Mouse (Mus musculus): ENCODE measurements at regions not wholly inside any gene's neighbourhood (a gene's known extent, or its start where the extent isn't known, plus 50 kb on each side); places are given as distances from the start of the nearest gene placed in this dataset.

GRCm38 (mm10) chr4:84102736-84103135 is 572.3 kb downstream of the Bnc2 start:
- DNase-seq (ENCODE audit: low spot score): no peak

GRCm38 (mm10) chr4:84108592-84108991 is 566.5 kb downstream of the Bnc2 start:
- no peak for DNase-seq (ENCODE audit: low spot score)

- DNase-seq (ENCODE audit: low spot score): no peak
Observed at GRCm38 (mm10) chr4:84109771-84110503, 565.1 kb downstream of the Bnc2 start.

- no peak for DNase-seq (ENCODE audit: low spot score)
Observed at GRCm38 (mm10) chr4:84114162-84115040, 560.7 kb downstream of the Bnc2 start.

DNA sequence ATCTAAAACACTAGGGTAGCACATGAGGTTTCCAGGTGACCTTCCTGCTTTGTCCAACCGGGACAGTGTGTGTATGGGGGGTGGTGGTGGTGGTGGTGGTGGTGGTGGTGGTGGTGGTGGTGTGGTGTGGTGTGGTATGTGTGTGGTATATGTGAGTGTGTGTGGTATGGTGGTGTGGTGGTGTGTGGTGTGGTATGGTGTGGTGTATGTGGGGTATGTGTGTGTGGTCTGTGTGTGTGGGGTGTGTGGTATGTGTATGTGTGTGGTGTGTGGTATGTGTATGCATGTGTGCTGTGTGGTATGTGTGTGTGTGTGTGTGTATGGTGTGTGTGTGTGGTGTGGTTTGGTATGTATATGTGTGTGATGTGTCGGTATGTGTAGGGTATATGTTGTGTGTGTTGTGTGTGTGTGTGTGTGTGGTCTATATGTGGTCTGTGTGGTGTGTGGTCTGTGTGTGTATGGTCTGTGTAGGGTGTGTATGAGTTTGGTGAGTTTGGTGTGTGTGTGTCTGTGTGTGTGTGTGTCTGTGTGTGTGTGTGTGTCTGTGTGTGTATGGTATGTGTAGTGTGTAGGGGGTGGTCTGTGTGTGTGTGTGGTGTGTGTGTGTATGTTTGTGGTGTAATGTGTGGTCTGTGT is 556.7 kb downstream of the Bnc2 start:
- DNase-seq (ENCODE audit: low spot score): no peak

DNA sequence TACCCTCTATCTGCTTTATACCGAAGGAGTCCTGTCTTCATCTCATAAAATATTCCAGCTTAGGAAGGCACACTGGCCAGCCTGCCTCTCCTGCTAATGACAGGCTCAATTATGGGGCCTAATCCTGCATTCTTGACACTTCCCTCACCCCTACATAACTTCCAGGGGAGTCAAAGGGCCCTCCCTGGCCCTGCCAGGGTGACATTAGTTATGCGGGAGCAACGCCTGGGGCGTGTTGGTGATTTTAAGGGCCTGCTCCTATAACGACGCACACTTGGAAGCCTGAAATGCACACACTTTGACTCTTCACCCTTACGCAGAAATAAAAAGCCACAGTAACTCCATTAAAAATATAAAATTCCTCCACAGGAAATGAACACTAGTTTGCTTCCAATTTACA is 555.5 kb downstream of the Bnc2 start:
- no peak for DNase-seq (ENCODE audit: low spot score)

DNA sequence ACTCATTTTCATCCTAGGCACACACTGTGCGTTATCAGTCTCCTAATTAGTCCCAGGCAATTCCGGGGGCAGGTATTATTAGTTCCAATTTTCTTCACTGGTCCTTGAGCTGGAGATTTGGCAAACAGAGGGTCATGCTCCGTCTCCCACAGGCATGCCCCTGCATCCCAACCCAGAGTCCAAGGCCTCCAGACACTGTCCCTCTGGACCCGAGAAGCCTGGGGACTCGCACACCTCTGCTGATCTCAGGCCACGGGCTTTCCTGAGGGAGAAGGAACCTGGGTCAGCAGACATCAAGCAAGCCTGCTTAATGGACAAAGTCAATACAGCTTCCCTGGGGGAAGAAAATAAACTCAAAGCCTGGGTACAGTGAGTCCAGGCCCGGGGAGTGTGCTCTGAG is 554.7 kb downstream of the Bnc2 start:
- DNase-seq (ENCODE audit: low spot score): no peak

DNA sequence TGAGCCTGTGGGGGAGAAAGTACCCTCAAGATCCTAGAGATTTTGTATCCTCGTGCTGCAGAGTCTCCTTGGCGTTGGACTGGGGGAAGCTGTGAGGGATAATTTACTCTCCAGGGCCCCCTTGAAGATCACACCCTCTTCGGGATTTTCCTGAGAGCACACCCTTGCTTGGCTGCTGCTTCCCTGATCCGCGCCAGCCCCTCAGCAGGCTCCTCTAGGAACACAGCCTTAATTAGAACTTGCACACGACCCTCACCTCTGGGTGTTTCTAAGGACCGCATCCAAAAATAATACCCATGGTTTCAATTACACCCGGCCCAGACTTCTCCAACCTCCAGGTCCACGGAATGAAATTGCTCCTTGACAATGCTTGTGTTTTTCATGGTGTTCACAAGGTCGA is 553.6 kb downstream of the Bnc2 start:
- no peak for DNase-seq (ENCODE audit: low spot score)

DNA sequence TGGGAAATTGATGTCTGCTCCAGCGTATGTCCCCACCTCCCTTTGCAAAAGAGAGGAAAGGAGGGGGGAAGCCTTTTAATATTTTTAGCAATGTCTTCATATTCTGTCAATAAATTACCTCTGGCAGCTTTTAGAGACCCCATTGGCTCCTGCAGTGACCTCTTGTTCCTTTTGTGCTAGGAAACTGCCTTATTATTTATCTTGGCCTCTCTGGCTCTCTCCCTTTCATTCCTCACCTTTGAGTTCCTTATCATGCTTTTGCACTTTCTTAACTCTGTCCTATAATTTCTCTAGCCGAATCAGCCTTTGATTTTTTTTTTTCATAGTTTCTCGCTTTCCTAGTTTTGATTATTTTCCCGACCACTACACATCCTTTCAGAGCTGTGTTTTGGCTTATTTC is 548.7 kb downstream of the Bnc2 start:
- no peak for DNase-seq (ENCODE audit: low spot score)

GRCm38 (mm10) chr4:84127380-84127779 is 547.7 kb downstream of the Bnc2 start:
- DNase-seq (ENCODE audit: low spot score): no peak

GRCm38 (mm10) chr4:84130840-84131547 is 544.1 kb downstream of the Bnc2 start:
- DNase-seq (ENCODE audit: low spot score): no peak

DNA sequence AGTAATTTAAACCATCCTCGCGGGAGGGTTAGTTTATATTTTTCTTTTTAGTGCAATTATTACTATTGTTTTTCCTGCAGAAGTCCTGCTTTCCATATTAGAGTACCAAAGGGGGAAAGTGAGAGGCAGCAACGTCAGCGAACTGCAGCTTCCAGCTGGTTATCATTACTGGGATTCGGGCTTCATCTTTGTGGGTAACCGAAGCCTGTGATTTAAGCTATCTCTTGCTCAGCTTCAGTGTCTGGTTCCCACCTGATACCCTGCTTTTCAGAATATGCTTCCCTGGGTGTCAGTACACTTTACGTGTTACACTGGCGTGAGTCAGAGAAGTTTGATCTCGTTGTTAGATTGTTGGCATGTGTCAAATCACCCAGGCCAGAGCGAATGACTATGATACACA is 539.3 kb downstream of the Bnc2 start:
- DNase-seq (ENCODE audit: low spot score): no peak

DNA sequence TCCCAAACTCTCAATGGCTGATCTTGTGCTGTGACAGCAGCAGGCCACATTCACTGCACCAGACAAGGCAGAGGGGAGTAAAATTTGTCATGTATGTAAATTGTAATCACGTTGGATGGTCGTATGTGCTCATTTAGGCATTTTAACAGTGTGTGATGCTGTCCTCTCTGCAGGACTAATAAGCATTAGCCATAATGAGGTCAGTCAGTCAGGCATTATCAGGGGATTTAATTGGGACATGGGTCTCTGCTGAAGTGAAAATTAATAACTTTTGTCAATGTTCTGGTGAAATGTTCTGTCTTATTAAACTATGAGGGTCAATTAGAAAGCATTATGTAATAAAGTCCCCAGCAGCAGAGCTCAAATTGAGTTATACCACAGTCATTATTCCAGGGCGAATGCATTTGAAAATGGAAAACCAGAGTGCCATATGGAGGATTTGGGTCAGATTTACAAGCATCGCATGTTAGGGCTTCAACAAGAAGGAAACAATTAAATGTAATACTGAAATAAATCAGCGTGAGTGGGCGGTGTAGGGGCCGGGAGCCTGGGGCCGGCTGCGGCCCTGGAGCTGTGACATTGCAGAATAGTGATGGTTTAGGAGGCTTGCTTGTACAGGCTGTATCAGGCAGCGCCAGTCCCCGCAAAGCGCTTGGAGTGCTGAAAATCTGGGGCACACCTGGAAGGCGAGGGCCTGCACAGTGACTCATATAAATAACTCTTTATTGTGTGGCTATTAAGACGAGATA is 537.7 kb downstream of the Bnc2 start:
- DNase-seq (ENCODE audit: low spot score): no peak

DNA sequence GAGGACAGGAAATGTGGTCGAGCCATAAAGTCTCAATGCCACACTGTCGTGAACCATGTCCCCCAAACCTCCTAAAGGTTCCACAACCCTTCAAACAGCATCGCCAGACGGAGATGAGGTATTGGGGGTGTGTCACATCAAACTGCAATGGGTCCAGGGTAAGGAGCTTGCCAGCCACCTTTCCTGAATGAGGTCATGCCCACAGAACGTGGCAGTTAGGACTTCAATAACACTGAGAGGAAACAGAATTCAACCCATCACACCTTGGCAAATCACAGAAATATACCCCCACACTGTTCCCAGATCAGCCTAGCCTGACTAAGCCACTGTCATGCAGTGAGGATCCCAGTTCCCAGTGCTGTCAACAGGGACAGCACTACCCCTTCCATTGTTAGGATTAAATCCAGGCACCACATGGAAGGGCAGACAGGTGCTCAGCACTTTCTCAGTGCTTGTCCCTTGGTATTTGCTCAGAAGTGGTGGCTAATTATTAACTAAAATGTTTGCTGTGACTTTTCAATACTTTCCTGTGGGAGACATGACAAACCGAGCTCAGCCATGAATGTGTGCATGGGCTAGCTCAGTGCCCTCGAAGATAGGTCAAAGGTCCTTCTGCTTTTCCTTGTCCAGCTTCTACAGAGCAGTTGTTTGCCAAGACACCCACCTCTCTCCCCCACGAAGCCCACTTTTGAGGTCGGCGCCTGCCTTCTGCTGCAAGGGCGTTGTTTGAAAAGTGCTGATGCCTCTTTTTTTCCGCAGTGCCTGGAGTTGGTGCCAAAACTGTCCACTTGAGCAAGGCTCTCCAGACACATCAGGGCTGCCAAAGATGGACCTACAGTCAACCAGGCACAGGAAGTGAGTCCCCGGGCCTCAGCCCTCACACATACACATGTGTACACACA is 525.7 kb downstream of the Bnc2 start:
- DNase-seq (ENCODE audit: low spot score): no peak

- no peak for DNase-seq (ENCODE audit: low spot score)
Observed at GRCm38 (mm10) chr4:84150698-84151097, 524.4 kb downstream of the Bnc2 start.

DNA sequence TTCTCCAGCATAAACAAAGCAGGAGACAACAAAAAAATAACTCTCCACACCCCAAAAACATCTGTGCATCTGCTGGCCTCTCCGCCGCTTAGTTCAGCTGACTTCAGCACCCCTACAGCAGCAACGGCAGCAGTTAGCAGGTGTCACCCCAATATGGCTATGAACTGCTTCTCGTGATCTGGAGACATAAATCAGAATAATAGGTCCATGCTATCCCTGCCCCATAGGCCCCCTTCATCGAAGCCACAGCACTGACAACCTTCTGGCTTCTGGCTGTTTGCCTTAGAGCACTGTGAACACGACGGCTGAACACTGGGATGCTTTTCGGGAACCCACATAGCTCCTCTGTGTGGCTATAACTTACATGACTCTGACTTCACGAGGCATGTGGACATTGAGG is 523.8 kb downstream of the Bnc2 start:
- DNase-seq (ENCODE audit: low spot score): no peak

GRCm38 (mm10) chr4:84151971-84152450 is 523.1 kb downstream of the Bnc2 start:
- no peak for DNase-seq (ENCODE audit: low spot score)

- DNase-seq (ENCODE audit: low spot score): no peak
Observed at GRCm38 (mm10) chr4:84153571-84153970, 521.5 kb downstream of the Bnc2 start.

- no peak for DNase-seq (ENCODE audit: low spot score)
Observed at GRCm38 (mm10) chr4:84157911-84158647, 517.0 kb downstream of the Bnc2 start.

GRCm38 (mm10) chr4:84163362-84163761 is 511.7 kb downstream of the Bnc2 start:
- DNase-seq (ENCODE audit: low spot score): no peak
